22 mouse cellular contexts compared by ENCODE assay signal in genomic region chr6:34443791-34444190, GRCm38 (mm10). TPM values are rescaled to one million over a fixed set of nuclear protein-coding genes. Genes with fewer than 3 reads are reported as not detected.
DNase-seq lines count a peak whose midpoint lies in the region; ATAC-seq and TF ChIP-seq lines count a peak whose summit lies in the region.
"Had no signal": no experiment of that assay in that cellular context is flagged by ENCODE, and none has a peak within 500 bp of the region (broad histone marks: within the 10 kb centered on the region; RNA-seq: fewer than 3 reads in every experiment).

No protein-coding gene starts in this region.

- no peak for TF ChIP-seq CTCF in liver, adult 2 months (IDR thresholded peaks at IDR 0.05; ENCODE audit: low read depth, low read length)
- no peak for TF ChIP-seq CTCF in liver, postnatal 0 days (IDR thresholded peaks at IDR 0.05; ENCODE audit: low read depth)

- H3K9me3 ChIP-seq in liver, postnatal 0 days (ENCODE audit: low read length) = no peaks in the 10 kb centered on the region
- H3K9me3 ChIP-seq: embryonic facial prominence, embryonic 13.5 days; hindbrain, embryonic 13.5 days; liver, embryonic 15.5 days had no signal

- H3K36me3 ChIP-seq in liver, adult 2 months (ENCODE audit: control insufficient read depth, insufficient read depth, low read length) = no peaks in the 10 kb centered on the region
- no peaks in the 10 kb centered on the region for H3K36me3 ChIP-seq in liver, postnatal 0 days (replicated peaks; ENCODE audit: insufficient read depth, low read length)
- H3K36me3 ChIP-seq: embryonic facial prominence, embryonic 13.5 days; hindbrain, embryonic 13.5 days; liver, embryonic 15.5 days had no signal

- ATAC-seq in liver, postnatal 0 days = no peak
- ATAC-seq: forebrain, postnatal 0 days; inflammation-experienced regulatory T-cells, adult 6 months; midbrain, embryonic 16.5 days had no signal

- H3K79me2 ChIP-seq in liver, adult 2 months (ENCODE audit: control insufficient read depth, insufficient read depth, low read length) = no peaks in the 10 kb centered on the region

- no peak overlapping the region for H3K27ac ChIP-seq in liver, adult 2 months (replicated peaks; ENCODE audit: insufficient read depth, low read depth, low read length)
- H3K27ac ChIP-seq in liver, postnatal 0 days (ENCODE audit: low read depth) = no peak overlapping the region
- H3K27ac ChIP-seq: embryonic facial prominence, embryonic 13.5 days; hindbrain, embryonic 13.5 days; layer of hippocampus, adult 2 months; liver, embryonic 15.5 days; stomach, postnatal 0 days had no signal

- no peak for TF ChIP-seq EP300 in liver, postnatal 0 days (IDR thresholded peaks at IDR 0.05; ENCODE audit: low read depth)

- no peak for TF ChIP-seq POLR2A in liver, adult 2 months (IDR thresholded peaks at IDR 0.05; ENCODE audit: extremely low read depth, insufficient read depth, low read length)

- DNase-seq in heart, adult 8-10 months (ENCODE audit: low spot score) = peak; percentile 35
- no peak for DNase-seq in heart, postnatal 25 days (ENCODE audit: low spot score)
- DNase-seq in liver, adult 2 months (ENCODE audit: extremely low read depth, low read depth, low spot score) = peak; percentile 9
- DNase-seq in liver, postnatal 0 days = no peak
- DNase-seq in 3T3-L1 (ENCODE audit: low read depth, low spot score) (peak; percentile 87), adipocyte (ENCODE audit: low spot score) (peak; percentile 78)
- DNase-seq in T-cell, adult 2 months (ENCODE audit: low spot score) = no peak
- DNase-seq: cerebellum, postnatal 10 days; forebrain, postnatal 0 days; heart, adult 11 months; lung, postnatal 10 days; right cerebral cortex, postnatal 4 days; thymus, postnatal 25 days had no signal

- H3K4me3 ChIP-seq in liver, adult 2 months (ENCODE audit: insufficient read depth, low read depth, low read length) = no peak overlapping the region
- no peak overlapping the region for H3K4me3 ChIP-seq in liver, postnatal 0 days (ENCODE audit: low read depth, low read length)
- H3K4me3 ChIP-seq: embryonic facial prominence, embryonic 13.5 days; hindbrain, embryonic 13.5 days; layer of hippocampus, adult 2 months; liver, embryonic 15.5 days had no signal

- intact Hi-C loops in heart, postnatal 25 days (cut with DNase I) = no loop called here

- H3K27me3 ChIP-seq in liver, adult 2 months (ENCODE audit: control insufficient read depth, insufficient read depth, low read length) = no peaks in the 10 kb centered on the region
- no peaks in the 10 kb centered on the region for H3K27me3 ChIP-seq in liver, postnatal 0 days (ENCODE audit: insufficient read depth, low read length)
- H3K27me3 ChIP-seq: embryonic facial prominence, embryonic 13.5 days; hindbrain, embryonic 13.5 days; liver, embryonic 15.5 days had no signal

- 65% methylated on average over 2 of the region's 2 CpGs for WGBS in liver, adult 2 months
- 73% methylated on average over 2 of the region's 2 CpGs for WGBS in liver, postnatal 0 days (ENCODE audit: insufficient replicate concordance)

- H3K4me2 ChIP-seq in liver, postnatal 0 days (ENCODE audit: low read depth, low read length) = no peak overlapping the region
- H3K4me2 ChIP-seq: embryonic facial prominence, embryonic 13.5 days; hindbrain, embryonic 13.5 days; liver, embryonic 15.5 days had no signal

- no peaks in the 10 kb centered on the region for H3K4me1 ChIP-seq in liver, adult 2 months (ENCODE audit: control insufficient read depth, insufficient read depth, low read length)
- H3K4me1 ChIP-seq in liver, postnatal 0 days (ENCODE audit: insufficient read depth) = no peaks in the 10 kb centered on the region
- H3K4me1 ChIP-seq: embryonic facial prominence, embryonic 13.5 days; hindbrain, embryonic 13.5 days; liver, embryonic 15.5 days had no signal

- H3K9ac ChIP-seq in liver, adult 2 months (ENCODE audit: low read depth, low read length) = no peak overlapping the region
- H3K9ac ChIP-seq in liver, postnatal 0 days (replicated peaks) = no peak overlapping the region
- H3K9ac ChIP-seq: embryonic facial prominence, embryonic 13.5 days; forebrain, postnatal 0 days; hindbrain, embryonic 13.5 days; liver, embryonic 15.5 days had no signal

RNA-seq across cellular contexts. Expression of gene Akr1b7, which starts 31.7 kb away (rescaled TPM):
- under 1 TPM in 1 of 4 experiments, not detected in 3; 0.22 TPM for total RNA-seq in heart, adult 8-10 months (2022)
- total RNA-seq in heart, postnatal 25 days (2021) = not detected
- 6.4 and 13.9 TPM in 2 replicates for total RNA-seq in liver, adult 2 months (2014; rRNA removed)
- 0.27 and 1.1 TPM in 2 replicates for polyA plus RNA-seq in liver, adult 2 months (2012; rRNA removed)
- 258 and 381 TPM in 2 replicates for polyA plus RNA-seq in liver, postnatal 0 days (2015; fragmentation: Nextera tagmentation; extraction: Ambion mirVana)
- total RNA-seq: forebrain, postnatal 0 days; layer of hippocampus, adult 2 months; left cerebral cortex, postnatal 25 days; megakaryocyte-erythroid progenitor cell, adult 5-6 weeks had no signal
- polyA plus RNA-seq: embryonic facial prominence, embryonic 13.5 days; hindbrain, embryonic 13.5 days; inflammation-experienced regulatory T-cells, adult 6 months; midbrain, embryonic 16.5 days had no signal

RNA-seq across cellular contexts. Expression of gene Bpgm, which starts 32.2 kb away (rescaled TPM):
- 10 to 100 TPM; 27.1 to 53.5 (median 32.2) TPM for total RNA-seq in heart, adult 8-10 months (2022)
- 100 to 1,000 TPM in 1 of 2 experiments, 10 to 100 TPM in 1; 63.5 to 103 TPM for total RNA-seq in heart, postnatal 25 days (2021)
- 7.8 and 9.1 TPM in 2 replicates for total RNA-seq in liver, adult 2 months (2014; rRNA removed)
- polyA plus RNA-seq in liver, adult 2 months (2012; rRNA removed) = 7.0 and 7.1 TPM in 2 replicates
- polyA plus RNA-seq in liver, postnatal 0 days (2015; fragmentation: Nextera tagmentation; extraction: Ambion mirVana) = 85.5 and 88.8 TPM in 2 replicates

RNA-seq across cellular contexts. Expression of gene Akr1b10, which starts 59.8 kb away (rescaled TPM):
- 10 to 100 TPM; 69.6 to 81.5 (median 73.7) TPM for total RNA-seq in heart, adult 8-10 months (2022)
- total RNA-seq in heart, postnatal 25 days (2021) = 10 to 100 TPM; 67.4 to 68.0 TPM
- 3.8 and 4.4 TPM in 2 replicates for total RNA-seq in liver, adult 2 months (2014; rRNA removed)
- polyA plus RNA-seq in liver, adult 2 months (2012; rRNA removed) = 1.4 and 1.7 TPM in 2 replicates
- 7.0 and 7.3 TPM in 2 replicates for polyA plus RNA-seq in liver, postnatal 0 days (2015; fragmentation: Nextera tagmentation; extraction: Ambion mirVana)

Comparison
In these comparisons a context has a peak if more than half of its experiments do, and no peak if none do; other contexts are left out.
1. DNase-seq: peak in heart, adult 8-10 months (single experiment), liver, adult 2 months (single experiment), 3T3-L1 (single experiment) and adipocyte (single experiment); none in heart, postnatal 25 days (single experiment), liver, postnatal 0 days (single experiment) and T-cell, adult 2 months (single experiment).
2. RNA of gene Akr1b10, which starts 59.8 kb away (total RNA-seq): 69.6 to 81.5 TPM in heart, adult 8-10 months and 67.4 to 68.0 TPM in heart, postnatal 25 days; 3.8 to 4.4 TPM in liver, adult 2 months; every median in the first group is over 10 times any median in the second.